Mouse (Mus musculus) adrenal gland (tissue): ENCODE measurements around the gene Immp2l.

Experiments
- intact Hi-C: fragments of 180-260 bp; cut with DNase I; formaldehyde crosslinking; loops from one replicate; pipeline ENCODE4 v1.15.1; 2025

Gene Immp2l

DNA sequence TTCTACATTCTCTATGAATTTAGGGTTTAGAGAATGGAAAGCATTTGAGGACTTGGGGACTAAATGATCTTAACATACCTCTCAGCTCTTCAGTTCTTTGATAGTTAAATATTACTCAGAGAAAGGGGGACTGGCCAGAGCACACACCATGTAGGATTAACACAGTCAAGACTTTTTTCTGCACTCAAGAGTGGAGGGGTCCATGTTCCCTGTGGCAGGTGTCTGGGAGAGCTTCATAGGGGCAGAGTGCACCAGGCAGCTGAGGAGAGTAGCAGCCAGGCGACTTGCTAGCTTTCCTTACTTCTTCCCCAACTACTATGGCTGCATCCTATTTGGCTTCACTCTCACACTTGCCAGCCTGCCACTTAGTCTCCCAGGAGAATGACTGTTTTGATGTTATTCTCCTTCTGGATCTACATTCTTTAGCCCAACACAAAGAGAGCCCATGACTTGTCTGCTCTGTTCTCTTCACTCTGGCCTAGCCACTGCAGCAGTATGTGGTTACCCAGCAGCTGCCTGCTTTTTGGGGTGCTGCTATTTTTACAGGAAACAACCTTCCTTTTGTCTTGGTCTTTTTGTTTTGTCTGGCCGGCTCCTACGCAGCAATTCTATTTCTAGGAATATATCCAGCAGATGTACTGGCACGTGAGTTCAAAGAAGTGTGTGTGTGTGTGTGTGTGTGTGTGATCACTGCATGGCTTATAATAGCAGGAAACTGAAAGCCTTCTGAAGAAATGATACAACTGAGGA is 621.1 kb downstream of the Immp2l start:
- intact Hi-C loops, result no loop called here

DNA sequence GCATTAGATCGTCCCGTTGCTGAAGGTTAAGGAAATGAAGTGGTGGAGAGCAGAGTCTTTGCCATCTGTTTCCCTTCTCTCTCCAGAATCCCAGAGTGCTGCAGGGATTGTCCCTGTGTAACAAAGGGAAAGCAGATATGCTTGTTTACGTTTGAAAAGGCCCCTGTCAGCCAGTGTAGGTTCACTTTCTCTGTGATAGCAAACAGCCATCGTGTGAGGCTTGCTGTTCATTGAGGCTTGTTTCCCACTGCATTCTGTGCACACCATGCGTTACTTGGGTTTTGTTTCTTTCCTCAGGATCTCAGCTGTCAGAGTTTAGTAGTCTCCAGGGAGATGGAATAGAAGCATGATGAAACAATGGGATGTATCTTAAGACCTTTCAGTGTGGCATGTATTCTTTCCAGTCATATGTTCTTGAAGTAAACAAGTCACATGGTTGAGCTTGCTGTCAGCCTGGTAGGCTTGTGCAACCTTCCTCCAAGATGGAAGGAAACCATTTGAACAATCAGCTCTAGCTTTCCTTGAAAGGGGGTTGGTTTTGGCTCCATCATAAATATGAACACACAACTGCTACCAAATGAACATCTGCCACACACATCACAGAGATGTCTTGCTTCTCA is 623.2 kb downstream of the Immp2l start:
- intact Hi-C loops, result no loop called here

GRCm38 (mm10) chr12:41647675-41648074 is 623.8 kb downstream of the Immp2l start:
- intact Hi-C loops, result no loop called here

DNA sequence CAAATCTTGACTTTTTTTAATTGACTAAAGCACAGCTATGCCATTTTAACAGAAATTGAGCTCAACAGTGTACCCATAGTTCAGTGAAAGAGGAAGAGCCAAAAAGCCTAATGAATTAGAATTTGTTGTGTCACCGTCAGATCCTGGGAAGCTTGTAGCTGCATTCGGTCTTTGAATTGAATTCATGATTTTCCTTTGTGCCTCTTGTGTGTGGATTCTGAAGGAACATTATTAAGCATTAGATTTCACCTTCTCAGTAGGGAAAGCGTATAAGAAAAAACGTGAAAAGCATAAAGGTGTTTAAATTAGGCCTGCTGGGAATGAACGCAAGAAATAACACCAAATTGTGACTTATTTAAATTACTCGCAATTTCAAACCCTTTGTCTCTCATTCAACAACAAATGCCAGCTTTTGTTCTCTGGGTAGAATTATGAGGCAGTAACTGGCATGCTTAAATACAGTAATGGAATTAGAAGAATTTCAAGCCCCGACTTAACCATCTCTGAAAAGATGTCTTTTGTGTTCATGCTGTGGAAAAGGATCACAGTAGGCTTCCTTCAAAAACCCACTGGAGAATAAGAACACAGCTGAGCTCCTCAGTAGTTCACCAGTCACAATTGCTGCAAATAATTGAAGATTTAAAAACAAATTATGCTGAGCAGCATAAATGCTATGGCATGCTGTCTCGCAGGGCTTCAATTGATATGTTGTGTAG is 626.1 kb downstream of the Immp2l start:
- intact Hi-C loops, result no loop called here

DNA sequence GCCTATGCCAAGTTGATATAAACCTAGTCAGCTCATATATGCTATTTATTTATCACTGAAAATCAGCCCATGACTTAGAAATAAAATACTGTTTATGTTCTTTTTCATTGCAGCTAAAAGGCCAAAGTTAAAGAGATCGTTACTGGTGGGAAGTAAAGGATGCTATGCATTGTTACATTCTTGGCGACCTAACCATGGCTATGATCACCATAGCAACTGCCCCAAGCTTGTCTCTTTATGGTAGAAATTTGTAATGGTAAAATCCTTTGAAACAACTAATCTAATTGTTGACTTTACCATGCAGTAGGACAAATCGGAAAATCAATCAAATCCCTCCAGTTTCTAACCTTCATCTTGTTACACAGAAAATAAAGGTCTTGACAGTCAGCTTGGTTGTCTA is 644.4 kb downstream of the Immp2l start:
- intact Hi-C loops, result no loop called here

GRCm38 (mm10) chr12:41669481-41669880 is 645.6 kb downstream of the Immp2l start:
- intact Hi-C loops, result no loop called here

- intact Hi-C loops, result loop anchor here (10.0 kb wide), 1 partner anchor 830 kb away; no protein-coding TSS in a partner anchor
Measured at GRCm38 (mm10) chr12:41674861-41675260, 651.0 kb downstream of the Immp2l start.

DNA sequence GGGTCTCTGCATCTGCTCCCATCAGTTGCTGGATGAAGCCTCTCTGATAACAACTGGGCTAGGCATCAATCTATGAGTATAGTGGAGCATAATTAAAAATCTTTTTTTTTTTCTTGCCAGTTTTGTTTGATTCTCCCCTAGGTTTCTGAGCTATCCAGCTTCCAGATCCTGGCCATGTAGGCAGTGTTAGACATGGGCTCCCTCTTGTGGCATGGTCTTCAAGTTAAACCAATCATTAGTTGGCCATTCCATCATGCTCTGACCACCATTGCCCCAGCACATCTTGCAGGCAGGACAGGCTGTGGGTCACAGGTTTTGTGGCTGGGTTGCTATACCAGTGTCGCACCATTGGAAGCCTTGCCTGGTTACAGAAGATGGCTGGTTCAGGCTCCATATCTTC is 656.3 kb downstream of the Immp2l start:
- intact Hi-C loops, result loop anchor here (5.0 to 10.0 kb wide), 2 partner anchors 195 to 568 kb away; partner anchors contain the start of gene Lrrn3

DNA sequence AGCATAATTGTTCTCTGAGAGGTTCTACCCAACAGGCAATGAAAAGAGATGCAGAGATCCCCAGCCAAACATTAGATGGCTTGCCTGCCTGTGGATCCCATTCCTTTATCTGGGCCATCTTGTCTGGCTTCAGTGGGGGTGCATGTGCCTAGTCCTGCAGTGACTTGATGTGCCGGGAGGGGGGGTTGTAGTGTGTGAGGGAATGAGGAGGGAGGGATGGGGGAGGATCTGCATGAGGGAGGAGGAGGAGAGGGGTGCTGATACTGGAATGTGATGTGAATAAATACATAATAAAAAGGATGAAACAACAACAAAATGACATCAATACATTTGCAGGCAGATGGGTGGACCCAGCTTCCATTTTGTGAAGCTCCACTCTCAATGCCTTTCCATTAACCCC is 658.3 kb downstream of the Immp2l start:
- intact Hi-C loops, result loop anchor here (5.0 to 10.0 kb wide), 2 partner anchors 197 to 570 kb away; partner anchors contain the start of gene Lrrn3

- intact Hi-C loops, result loop anchor here (10.0 kb wide), 1 partner anchor 205 kb away; the partner anchor contains the start of gene Lrrn3
Measured at GRCm38 (mm10) chr12:41689809-41690208, 665.9 kb downstream of the Immp2l start.

DNA sequence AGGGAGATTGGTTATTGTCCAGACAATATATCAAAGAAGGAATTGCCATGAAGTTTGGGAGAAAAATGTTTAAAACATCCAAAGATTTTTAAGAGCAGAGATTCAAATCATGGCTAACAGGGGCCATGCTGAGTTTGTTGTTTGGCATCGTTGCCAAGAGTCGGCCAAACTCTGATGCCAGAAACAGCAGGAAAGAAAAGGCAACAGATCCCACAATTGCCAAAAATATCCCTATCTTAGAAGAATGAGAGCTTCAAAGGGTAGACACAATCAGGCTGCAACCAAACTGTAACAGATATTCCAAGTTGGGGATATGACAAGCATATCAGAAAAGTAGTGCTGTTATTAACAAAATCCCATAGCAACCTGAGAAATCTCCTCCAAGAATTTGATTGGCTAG is 686.7 kb downstream of the Immp2l start:
- intact Hi-C loops, result no loop called here

DNA sequence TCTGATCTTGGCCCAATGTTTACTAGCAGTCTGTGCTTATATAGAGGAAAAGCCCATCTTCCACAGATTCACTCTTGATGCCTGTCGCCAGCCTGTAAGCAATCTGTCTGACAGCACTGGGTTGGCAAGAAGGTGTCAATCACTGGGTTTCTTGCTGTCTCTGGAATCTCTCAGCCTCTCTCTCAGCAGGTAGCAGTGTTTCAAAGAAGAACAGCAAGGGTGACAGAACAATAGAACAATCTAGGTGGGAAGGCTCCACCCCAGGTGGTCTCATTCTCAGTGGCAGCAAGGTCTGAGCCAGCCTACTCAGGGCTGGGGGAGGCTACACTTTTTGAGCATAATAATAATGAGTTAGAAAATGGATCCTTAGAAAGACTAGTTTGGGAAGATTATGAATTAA is 693.1 kb downstream of the Immp2l start:
- intact Hi-C loops, result no loop called here

DNA sequence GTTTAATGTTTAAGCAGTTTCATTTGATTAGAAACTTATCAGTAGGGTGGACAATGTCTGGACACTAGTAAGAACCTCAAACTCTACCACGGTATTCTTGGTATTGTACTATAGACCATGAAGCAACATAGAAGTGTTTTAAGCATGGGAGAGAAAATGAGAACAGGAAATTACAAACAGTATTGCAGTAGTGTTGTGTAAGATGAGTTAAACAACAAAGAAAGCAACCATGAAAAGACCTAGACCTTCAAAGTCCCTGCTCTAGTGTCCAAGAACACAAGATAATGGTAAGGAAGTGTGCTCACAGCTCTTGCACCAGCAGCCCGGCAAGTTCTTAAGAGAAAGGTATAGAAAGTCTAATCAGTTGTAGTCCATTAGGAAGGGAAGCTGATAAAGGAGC is 700.7 kb downstream of the Immp2l start:
- intact Hi-C loops, result no loop called here

DNA sequence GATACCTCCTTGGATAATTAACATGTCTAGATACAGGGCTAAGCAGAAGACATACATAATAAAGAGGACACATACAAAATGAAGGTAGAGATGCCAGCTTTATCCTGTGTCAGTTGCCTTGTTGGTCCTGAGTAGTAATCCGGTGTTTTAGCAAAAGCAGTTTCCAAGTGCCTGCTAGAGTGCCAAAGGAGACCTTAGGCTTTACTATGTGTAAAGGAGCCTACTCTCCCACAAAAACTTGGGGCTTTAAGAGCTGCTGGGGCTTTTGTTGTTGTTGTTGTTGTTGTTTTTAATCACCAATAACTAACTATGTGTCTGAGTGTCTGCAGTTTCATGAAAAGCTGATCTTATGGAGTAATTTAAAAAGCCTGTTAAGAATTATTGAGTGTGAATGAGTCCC is 702.8 kb downstream of the Immp2l start:
- intact Hi-C loops, result no loop called here

GRCm38 (mm10) chr12:41727221-41727620 is 703.3 kb downstream of the Immp2l start:
- intact Hi-C loops, result no loop called here

- intact Hi-C loops, result no loop called here
Measured at GRCm38 (mm10) chr12:41727764-41728338, 704.0 kb downstream of the Immp2l start.

DNA sequence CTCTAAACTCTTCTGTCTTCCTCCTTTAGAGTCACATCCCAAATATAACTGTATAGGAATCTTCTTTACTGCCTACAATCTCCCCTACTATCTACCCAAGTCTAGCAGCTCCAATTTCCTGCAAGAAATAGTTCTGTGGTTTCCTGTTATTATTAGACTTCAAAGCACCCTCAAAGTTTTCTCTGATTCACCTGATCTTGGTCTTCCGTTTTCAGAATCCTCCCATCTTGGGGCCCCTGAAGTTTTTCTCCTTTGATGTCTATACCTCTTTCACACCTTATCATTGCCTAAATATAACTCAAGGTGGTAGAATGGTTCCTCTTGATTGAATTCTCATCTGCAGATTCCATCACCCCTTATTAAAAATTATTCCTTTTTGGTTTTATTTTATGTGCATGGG is 704.6 kb downstream of the Immp2l start:
- intact Hi-C loops, result no loop called here

DNA sequence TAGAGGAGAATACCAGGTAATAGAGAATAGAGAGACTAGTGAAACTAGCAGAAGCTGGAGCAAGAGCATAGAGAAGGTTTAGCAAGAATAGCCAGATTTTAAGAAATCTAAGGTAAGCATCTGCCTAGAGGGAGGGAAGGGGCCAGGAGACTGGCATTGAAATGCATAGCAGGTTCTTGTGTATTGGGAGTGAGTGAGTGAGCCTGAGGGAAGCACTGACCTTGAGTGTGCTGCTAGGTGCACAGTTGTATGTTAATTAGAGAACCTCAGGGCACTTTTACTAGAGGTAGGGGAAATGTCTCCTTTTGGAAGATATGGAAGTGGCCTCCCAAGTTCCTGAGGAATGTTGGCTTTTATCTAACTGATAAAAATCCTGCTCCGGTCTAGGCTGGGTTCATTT is 705.9 kb downstream of the Immp2l start:
- intact Hi-C loops, result no loop called here

GRCm38 (mm10) chr12:41733168-41733567 is 709.3 kb downstream of the Immp2l start:
- intact Hi-C loops, result no loop called here

GRCm38 (mm10) chr12:41742887-41743286 is 719.0 kb downstream of the Immp2l start:
- intact Hi-C loops, result no loop called here

DNA sequence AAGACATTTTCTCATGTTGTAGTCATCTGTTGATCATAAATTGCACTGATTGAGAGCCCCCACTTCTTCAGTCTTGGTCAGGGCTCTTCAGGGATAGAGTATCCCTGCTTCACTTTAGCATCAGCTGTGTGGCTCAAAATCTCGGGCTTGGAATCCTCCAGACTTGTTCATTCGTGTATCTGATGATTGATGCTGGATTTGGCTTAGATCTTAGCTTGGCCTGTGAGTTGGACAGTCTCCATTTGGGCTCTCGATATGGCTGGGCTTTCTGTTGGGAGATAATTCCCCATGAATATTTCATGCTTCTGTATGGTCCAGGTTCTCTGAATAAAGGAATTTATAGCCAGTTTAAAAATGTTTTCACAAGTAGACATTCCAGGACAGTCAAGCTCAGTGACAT is 739.5 kb downstream of the Immp2l start:
- intact Hi-C loops, result no loop called here

DNA sequence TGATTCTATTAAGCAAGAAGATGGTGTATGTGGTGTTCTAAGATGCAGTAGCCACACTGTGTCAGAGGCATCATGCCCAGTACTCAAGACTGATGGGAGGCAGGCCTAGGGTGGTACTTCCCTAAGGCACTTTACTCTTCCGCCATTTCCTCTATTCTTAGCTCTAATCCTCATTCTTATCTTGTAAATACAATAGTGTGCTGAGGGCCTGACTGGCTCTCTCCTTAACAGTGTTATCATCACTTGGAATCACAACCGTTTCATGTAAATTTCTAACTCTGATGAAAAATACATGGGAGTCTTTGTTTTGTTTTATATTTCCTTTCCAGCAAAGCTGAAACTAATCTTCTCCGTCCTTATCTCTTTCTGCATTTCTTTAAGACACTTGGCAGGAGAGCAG is 750.1 kb downstream of the Immp2l start:
- intact Hi-C loops, result no loop called here
